Comparison of ENCODE assay signal across 15 mouse cellular contexts in the genomic region with DNA sequence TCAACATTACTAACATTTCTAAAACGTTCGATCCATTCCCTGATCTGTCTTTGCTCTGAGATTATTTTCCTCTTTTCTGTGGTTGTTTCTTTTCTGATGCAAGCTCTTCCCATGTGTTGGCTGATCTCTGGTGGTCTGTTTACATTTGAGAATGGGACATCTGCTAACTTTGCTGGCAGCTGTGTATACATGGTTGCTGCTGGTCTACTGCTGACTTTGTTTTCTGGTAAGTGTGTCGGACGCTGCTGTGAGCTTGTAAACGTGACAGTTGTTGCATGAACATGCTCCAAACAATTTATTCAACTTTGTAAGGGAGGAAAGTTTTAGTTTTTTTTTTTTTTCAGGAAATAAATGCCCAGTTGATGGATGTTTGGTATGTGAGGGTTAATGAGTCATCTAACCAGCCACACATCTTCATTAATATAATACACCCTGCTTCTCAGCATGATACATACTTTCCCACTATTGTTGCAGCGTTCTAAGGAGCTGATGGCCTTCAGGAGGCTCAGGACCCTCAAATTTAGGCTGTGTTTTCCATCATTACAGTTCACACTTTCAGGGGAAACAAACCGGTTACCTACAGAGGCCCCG. TPM values are rescaled to one million over a fixed set of nuclear protein-coding genes. Genes with fewer than 3 reads are reported as not detected.
DNase-seq lines count a peak whose midpoint lies in the region; ATAC-seq and TF ChIP-seq lines count a peak whose summit lies in the region.
"Had no signal": no experiment of that assay in that cellular context is flagged by ENCODE, and none has a peak within 500 bp of the region (broad histone marks: within the 10 kb centered on the region; RNA-seq: fewer than 3 reads in every experiment).

No protein-coding gene starts in this region.

- 68% methylated on average over 8 of the region's 8 CpGs for WGBS in midbrain, embryonic 14.5 days
- 62% methylated on average over 8 of the region's 8 CpGs for WGBS in midbrain, embryonic 15.5 days
- WGBS in neural tube, embryonic 14.5 days, result 59% methylated on average over 8 of the region's 8 CpGs
- 72% methylated on average over 8 of the region's 8 CpGs for WGBS in heart, adult 2 months

- no peak overlapping the region for H3K9ac ChIP-seq in midbrain, embryonic 14.5 days (replicated peaks; ENCODE audit: low read length)
- H3K9ac ChIP-seq in midbrain, embryonic 15.5 days, result no peak overlapping the region
- H3K9ac ChIP-seq in neural tube, embryonic 14.5 days (replicated peaks; ENCODE audit: low read depth, low read length), result no peak overlapping the region
- H3K9ac ChIP-seq in heart, adult 2 months (ENCODE audit: low read depth, low read length), result no peak overlapping the region
- H3K9ac ChIP-seq: limb, embryonic 13.5 days had no signal

- intact Hi-C loops in heart, adult 2 months (cut with DNase I), result no loop called here

- ATAC-seq in midbrain, embryonic 14.5 days (ENCODE audit: low FRiP score, low TSS enrichment), result no peak
- no peak for ATAC-seq in midbrain, embryonic 15.5 days (replicated peaks)
- no peak for ATAC-seq in neural tube, embryonic 14.5 days (ENCODE audit: low read depth)

- H3K4me1 ChIP-seq in midbrain, embryonic 14.5 days (ENCODE audit: control insufficient read depth, insufficient read depth, low read length), result 0 out of 2 replicates have a peak, but pooled peaks cover 3% of the 10 kb centered on the region
- H3K4me1 ChIP-seq in midbrain, embryonic 15.5 days, result no peaks in the 10 kb centered on the region
- no peaks in the 10 kb centered on the region; the same call in 1 of the 2 replicates for H3K4me1 ChIP-seq in neural tube, embryonic 14.5 days (ENCODE audit: control insufficient read depth, insufficient read depth, low read length)
- H3K4me1 ChIP-seq in heart, adult 2 months (ENCODE audit: control insufficient read depth, insufficient read depth, low read length), result peaks cover 7% of the 10 kb centered on the region

- H3K4me3 ChIP-seq in midbrain, embryonic 14.5 days (replicated peaks; ENCODE audit: low read depth, low read length), result no peak overlapping the region
- no peak overlapping the region for H3K4me3 ChIP-seq in midbrain, embryonic 15.5 days
- no peak overlapping the region for H3K4me3 ChIP-seq in neural tube, embryonic 14.5 days (ENCODE audit: low read depth, low read length)
- no peak overlapping the region for H3K4me3 ChIP-seq in heart, adult 2 months
- H3K4me3 ChIP-seq: left cerebral cortex, adult 2 months; limb, embryonic 13.5 days had no signal

- no peak overlapping the region for H3K27ac ChIP-seq in midbrain, embryonic 14.5 days (replicated peaks; ENCODE audit: low read depth, low read length)
- no peak overlapping the region for H3K27ac ChIP-seq in midbrain, embryonic 15.5 days
- peak overlapping the region; percentile 52; the same call in 1 of the 2 replicates for H3K27ac ChIP-seq in neural tube, embryonic 14.5 days (ENCODE audit: low read depth, low read length)
- no peak overlapping the region for H3K27ac ChIP-seq in heart, adult 2 months
- H3K27ac ChIP-seq: left cerebral cortex, adult 2 months; limb, embryonic 13.5 days; macrophage had no signal

- no peak for TF ChIP-seq CTCF in brain, embryonic 14.5 days (IDR thresholded peaks at IDR 0.05; ENCODE audit: borderline replicate concordance, extremely low read depth, insufficient read depth, insufficient read length)
- no peak for TF ChIP-seq CTCF in heart, adult 2 months (IDR thresholded peaks at IDR 0.05)

- H3K9me3 ChIP-seq in midbrain, embryonic 14.5 days (ENCODE audit: control insufficient read depth, low read length), result no peaks in the 10 kb centered on the region
- no peaks in the 10 kb centered on the region for H3K9me3 ChIP-seq in midbrain, embryonic 15.5 days
- no peaks in the 10 kb centered on the region for H3K9me3 ChIP-seq in neural tube, embryonic 14.5 days (ENCODE audit: control insufficient read depth, low read length)
- H3K9me3 ChIP-seq: limb, embryonic 13.5 days had no signal

- H3K27me3 ChIP-seq in midbrain, embryonic 14.5 days (ENCODE audit: control insufficient read depth, insufficient read depth, low read length), result no peaks in the 10 kb centered on the region
- H3K27me3 ChIP-seq in midbrain, embryonic 15.5 days (replicated peaks), result no peaks in the 10 kb centered on the region
- H3K27me3 ChIP-seq in neural tube, embryonic 14.5 days (ENCODE audit: control insufficient read depth, insufficient read depth, low read length), result no peaks in the 10 kb centered on the region
- no peaks in the 10 kb centered on the region for H3K27me3 ChIP-seq in heart, adult 2 months (ENCODE audit: control insufficient read depth, insufficient read depth, low read length)
- H3K27me3 ChIP-seq: limb, embryonic 13.5 days had no signal

- no peaks in the 10 kb centered on the region for H3K79me2 ChIP-seq in heart, adult 2 months (replicated peaks; ENCODE audit: control insufficient read depth, insufficient read depth, low read length)

- H3K4me2 ChIP-seq in midbrain, embryonic 14.5 days (ENCODE audit: low read length), result no peak overlapping the region
- no peak overlapping the region for H3K4me2 ChIP-seq in midbrain, embryonic 15.5 days
- H3K4me2 ChIP-seq in neural tube, embryonic 14.5 days (ENCODE audit: low read depth, low read length), result no peak overlapping the region
- H3K4me2 ChIP-seq: limb, embryonic 13.5 days had no signal

- H3K36me3 ChIP-seq in midbrain, embryonic 14.5 days (ENCODE audit: control insufficient read depth, insufficient read depth, low read length), result no peaks in the 10 kb centered on the region
- H3K36me3 ChIP-seq in midbrain, embryonic 15.5 days (replicated peaks), result no peaks in the 10 kb centered on the region
- H3K36me3 ChIP-seq in neural tube, embryonic 14.5 days (ENCODE audit: control insufficient read depth, insufficient read depth, low read length), result no peaks in the 10 kb centered on the region
- peaks cover 4% of the 10 kb centered on the region; the same call in 1 of the 2 replicates for H3K36me3 ChIP-seq in heart, adult 2 months (ENCODE audit: control insufficient read depth, insufficient read depth, low read length)

- no peak for TF ChIP-seq POLR2A in brain, embryonic 14.5 days (IDR thresholded peaks at IDR 0.05; ENCODE audit: borderline replicate concordance, extremely low read depth, insufficient read depth, insufficient read length, poor library complexity, severe bottlenecking)
- TF ChIP-seq POLR2A in heart, adult 2 months (IDR thresholded peaks at IDR 0.05; ENCODE audit: insufficient read depth, low read depth, low read length), result no peak

- DNase-seq in kidney, postnatal 10 days, result peak; percentile 18
- no peak for DNase-seq in kidney, adult 8-10 months
- DNase-seq in midbrain, embryonic 14.5 days, result peak; percentile 26
- DNase-seq in brain, embryonic 14.5 days (ENCODE audit: low read depth), result peak; percentile 45
- DNase-seq in gastrocnemius, adult 18-20 months (ENCODE audit: low spot score), result no peak
- no peak for DNase-seq in heart, adult 2 months
- DNase-seq: adrenal gland, adult 8-10 months; cerebellum, adult 8-10 months; right cerebral cortex, postnatal 4 days; thymus, postnatal 36 days had no signal

- no peak for TF ChIP-seq EP300 in heart, adult 2 months (IDR thresholded peaks at IDR 0.05; ENCODE audit: insufficient read depth, low read depth, low read length)

RNA-seq across cellular contexts. Expression of gene Plekhh2, which starts 21.3 kb away (rescaled TPM):
- 1.8 and 3.4 TPM in 2 replicates for polyA plus RNA-seq in midbrain, embryonic 14.5 days (2014; fragmentation: Nextera tagmentation; extraction: Ambion mirVana)
- 2.2 and 2.6 TPM in 2 replicates for polyA plus RNA-seq in midbrain, embryonic 15.5 days (2015; fragmentation: Nextera tagmentation; extraction: Ambion mirVana)
- 3.8 and 4.9 TPM in 2 replicates for polyA plus RNA-seq in brain, embryonic 14.5 days (2012; rRNA removed)
- polyA plus RNA-seq in neural tube, embryonic 14.5 days (2014; fragmentation: Nextera tagmentation; extraction: Ambion mirVana), result 2.3 and 2.8 TPM in 2 replicates
- total RNA-seq in gastrocnemius, adult 18-20 months (2021), result 1 to 10 TPM in 1 of 2 experiments, under 1 TPM in 1; 0.71 to 1.1 TPM
- 1 to 10 TPM; 1.4 to 2.0 TPM for total RNA-seq in heart, adult 2 months (2021)
- polyA plus RNA-seq in heart, adult 2 months (2012; rRNA removed), result 1.7 and 3.1 TPM in 2 replicates

Comparison
In these comparisons a context has a peak if more than half of its experiments do, and no peak if none do; other contexts are left out.
1. DNase-seq: peak in kidney, postnatal 10 days (single experiment), midbrain, embryonic 14.5 days (single experiment) and brain, embryonic 14.5 days (single experiment); none in kidney, adult 8-10 months (0 of 2), gastrocnemius, adult 18-20 months (single experiment) and heart, adult 2 months (0 of 2).